Mouse (Mus musculus) heart, adult 2 months (tissue): ENCODE data around the gene Dnajc10.

Source experiments
- CTCF ChIP-seq: fragments of 200-600 bp; IDR thresholded peaks from 2 replicates; pipeline ENCODE4 v1.8.1; 2022; ENCODE audit warnings: antibody characterized with exemption, mild to moderate bottlenecking, moderate library complexity
- POLR2A ChIP-seq: fragments of 200-500 bp; IDR thresholded peaks from 2 replicates; pipeline ENCODE4 v1.6.1; 2011; ENCODE audit warnings: mild to moderate bottlenecking, low read depth, low read length, control low read depth; ENCODE audit not compliant: insufficient read depth

DNA sequence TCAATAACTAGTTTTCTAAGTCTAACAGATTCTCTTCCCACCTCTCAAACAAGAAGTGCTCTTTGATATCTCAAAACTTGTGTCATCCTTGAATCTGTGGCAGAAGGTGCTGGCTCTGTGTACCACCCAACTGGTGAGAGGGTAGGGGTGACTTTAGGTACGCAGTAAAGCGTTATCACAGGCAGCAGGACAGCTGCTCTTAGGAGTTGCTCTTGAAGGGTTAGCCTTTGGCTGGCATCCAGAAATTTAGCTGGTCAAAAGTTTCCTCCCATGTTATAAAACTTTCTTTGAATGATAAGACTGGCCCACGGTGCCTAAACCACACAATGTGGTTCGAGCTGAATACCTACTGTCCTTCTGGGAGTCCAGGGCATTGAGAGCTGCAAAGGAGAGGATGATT is 4.5 kb upstream of the Dnajc10 start:
- TF ChIP-seq CTCF (no peak), POLR2A (no peak)
